Mouse (Mus musculus): ENCODE measurements around the gene Rab14.

The Rab14 gene

GRCm38 (mm10) chr2:35213345-35213910, 12.5 kb upstream of the Rab14 start:
- no peak for TF ChIP-seq GATA4 (IDR thresholded peaks at IDR 0.05; ENCODE audit: insufficient replicate concordance, low read length)

- no peak for TF ChIP-seq GATA4 (IDR thresholded peaks at IDR 0.05; ENCODE audit: insufficient replicate concordance, low read length)
Measured at GRCm38 (mm10) chr2:35211681-35212080, 10.8 kb upstream of the Rab14 start.

GRCm38 (mm10) chr2:35208931-35209665, 8.2 kb upstream of the Rab14 start:
- no peak for TF ChIP-seq GATA4 (IDR thresholded peaks at IDR 0.05; ENCODE audit: insufficient replicate concordance, low read length)

GRCm38 (mm10) chr2:35208054-35208453, 7.1 kb upstream of the Rab14 start:
- TF ChIP-seq GATA4 (IDR thresholded peaks at IDR 0.05; ENCODE audit: insufficient replicate concordance, low read length) = no peak

- no peak for TF ChIP-seq GATA4 (IDR thresholded peaks at IDR 0.05; ENCODE audit: insufficient replicate concordance, low read length)
Measured at GRCm38 (mm10) chr2:35206761-35207160, 5.8 kb upstream of the Rab14 start.

- no peak for TF ChIP-seq GATA4 (IDR thresholded peaks at IDR 0.05; ENCODE audit: insufficient replicate concordance, low read length)
Measured at GRCm38 (mm10) chr2:35203729-35204128, 2.8 kb upstream of the Rab14 start.

GRCm38 (mm10) chr2:35199971-35200897, 686 bp downstream of the Rab14 start:
- TF ChIP-seq GATA4 (IDR thresholded peaks at IDR 0.05; ENCODE audit: insufficient replicate concordance, low read length) = no peak

GRCm38 (mm10) chr2:35199541-35199940, 1.4 kb downstream of the Rab14 start:
- no peak for TF ChIP-seq GATA4 (IDR thresholded peaks at IDR 0.05; ENCODE audit: insufficient replicate concordance, low read length)

- no peak for TF ChIP-seq GATA4 (IDR thresholded peaks at IDR 0.05; ENCODE audit: insufficient replicate concordance, low read length)
Measured at GRCm38 (mm10) chr2:35195626-35196544, 5.0 kb downstream of the Rab14 start.

- TF ChIP-seq GATA4 (IDR thresholded peaks at IDR 0.05; ENCODE audit: insufficient replicate concordance, low read length) = no peak
Measured at GRCm38 (mm10) chr2:35193976-35194375, 6.9 kb downstream of the Rab14 start.

- no peak for TF ChIP-seq GATA4 (IDR thresholded peaks at IDR 0.05; ENCODE audit: insufficient replicate concordance, low read length)
Measured at GRCm38 (mm10) chr2:35188929-35189328, 12.0 kb downstream of the Rab14 start.

- no peak for TF ChIP-seq GATA4 (IDR thresholded peaks at IDR 0.05; ENCODE audit: insufficient replicate concordance, low read length)
Measured at GRCm38 (mm10) chr2:35183115-35183673, 17.7 kb downstream of the Rab14 start.

GRCm38 (mm10) chr2:35178153-35178552, 22.8 kb downstream of the Rab14 start:
- no peak for TF ChIP-seq GATA4 (IDR thresholded peaks at IDR 0.05; ENCODE audit: insufficient replicate concordance, low read length)

- no peak for TF ChIP-seq GATA4 (IDR thresholded peaks at IDR 0.05; ENCODE audit: insufficient replicate concordance, low read length)
Measured at GRCm38 (mm10) chr2:35175281-35176065, 25.4 kb downstream of the Rab14 start.
